Mouse (Mus musculus) hindbrain, embryonic 10.5 days (tissue): ENCODE results near the gene Phactr3. TPM values are rescaled to one million over a fixed set of nuclear protein-coding genes. Genes with fewer than 3 reads are reported as not detected.

Experiments used
- DNase-seq: peaks from one replicate; pipeline ENCODE4 v3.0.0-alpha.2; 2017; ENCODE audit warnings: low spot score
- H3K27ac ChIP-seq: fragments of 300-500 bp; sonication (generic); 2 replicates; pipeline ENCODE4 v1.5.1; 2016; ENCODE audit warnings: mild to moderate bottlenecking, moderate library complexity
- H3K27me3 ChIP-seq: fragments of 300-500 bp; sonication (generic); 2 replicates; pipeline ENCODE4 v1.6.1; 2016; ENCODE audit warnings: mild to moderate bottlenecking; ENCODE audit not compliant: poor library complexity, insufficient read depth, severe bottlenecking
- H3K36me3 ChIP-seq: fragments of 300-500 bp; sonication (generic); 2 replicates; pipeline ENCODE4 v1.6.1; 2016; ENCODE audit warnings: mild to moderate bottlenecking, moderate library complexity
- H3K4me1 ChIP-seq: fragments of 300-500 bp; sonication (generic); replicated peaks from 2 replicates; pipeline ENCODE4 v1.6.1; 2016; ENCODE audit warnings: mild to moderate bottlenecking
- H3K4me3 ChIP-seq: fragments of 300-500 bp; sonication (generic); 2 replicates; pipeline ENCODE4 v1.5.1; 2016; ENCODE audit warnings: mild to moderate bottlenecking, moderate library complexity
- H3K9me3 ChIP-seq: fragments of 300-500 bp; sonication (generic); 2 replicates; pipeline ENCODE4 v1.6.1; 2016; ENCODE audit warnings: mild to moderate bottlenecking, moderate library complexity
- WGBS: fragments of 180-500 bp; shearing (Covaris S2); methylation state at CpG from one replicate; pipeline ENCODE4 v1.1.7; 2016; 5-methylcytosine and 5-hydroxymethylcytosine counted together
- polyA plus RNA-seq: library from polyadenylated mRNA; unstranded; fragments of >200 nt; fragmentation: Nextera tagmentation; extraction: Ambion mirVana; gene quantifications from 2 replicates; pipeline ENCODE4 v1.2.1, GENCODE M21; 2016

The Phactr3 gene
- polyA plus RNA-seq, 1 experiment from 2014 or later: 11.1 TPM

DNA sequence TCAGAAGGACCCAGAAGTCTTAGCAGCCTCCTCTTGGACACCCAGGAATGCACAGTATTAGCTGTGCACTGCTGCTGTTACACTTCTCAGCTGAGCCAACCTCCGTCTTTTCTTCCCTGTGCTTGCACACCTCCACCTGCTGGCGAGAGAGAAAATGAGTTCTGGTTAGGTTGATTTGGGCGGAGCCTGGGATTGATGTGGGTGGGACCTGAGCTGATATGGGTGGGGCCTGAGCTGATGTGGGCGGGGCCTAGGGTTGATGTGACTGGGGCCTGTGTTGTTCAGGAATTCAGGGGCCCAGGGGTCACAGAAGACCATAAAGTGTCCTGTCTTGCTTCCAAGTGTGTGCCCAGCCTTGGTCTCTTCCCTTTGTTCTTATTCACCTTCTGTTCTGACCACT is 128.0 kb downstream of the Phactr3 start:
- no peak overlapping the region for H3K27ac ChIP-seq
- H3K27me3 ChIP-seq: no peaks in the 10 kb centered on the region; the same call in 1 of the 2 replicates
- H3K4me3 ChIP-seq: no peak overlapping the region
- DNase-seq: no peak
- H3K36me3 ChIP-seq: no peaks in the 10 kb centered on the region
- H3K9me3 ChIP-seq: no peaks in the 10 kb centered on the region
- WGBS: 48% methylated on average over 4 of the region's 4 CpGs
- peaks cover 9% of the 10 kb centered on the region for H3K4me1 ChIP-seq

DNA sequence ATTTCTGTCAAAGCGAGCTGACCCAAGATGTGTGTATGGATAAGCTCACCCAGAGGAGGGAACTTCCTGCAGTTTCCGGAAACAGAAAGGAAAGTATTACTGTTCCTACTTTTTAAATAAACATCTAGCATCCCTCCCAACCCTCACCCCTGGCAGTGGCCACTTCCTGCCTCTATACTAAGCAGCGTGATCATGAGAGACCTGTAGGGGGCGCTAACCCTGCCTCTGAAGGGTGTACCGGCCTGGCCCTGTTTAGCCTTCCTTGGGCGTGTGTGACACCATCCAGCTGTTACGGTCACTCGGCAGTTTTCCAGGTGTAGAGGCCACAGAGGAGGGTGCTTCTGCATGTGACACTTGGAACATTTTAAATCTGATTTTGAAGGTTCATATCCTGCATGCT is 128.5 kb downstream of the Phactr3 start:
- H3K27me3 ChIP-seq: no peaks in the 10 kb centered on the region; the same call in 1 of the 2 replicates
- peaks cover 8% of the 10 kb centered on the region for H3K4me1 ChIP-seq
- no peaks in the 10 kb centered on the region for H3K36me3 ChIP-seq
- no peak overlapping the region for H3K27ac ChIP-seq
- WGBS: 78% methylated on average over 8 of the region's 8 CpGs
- H3K9me3 ChIP-seq: no peaks in the 10 kb centered on the region
- no peak for DNase-seq
- no peak overlapping the region for H3K4me3 ChIP-seq

DNA sequence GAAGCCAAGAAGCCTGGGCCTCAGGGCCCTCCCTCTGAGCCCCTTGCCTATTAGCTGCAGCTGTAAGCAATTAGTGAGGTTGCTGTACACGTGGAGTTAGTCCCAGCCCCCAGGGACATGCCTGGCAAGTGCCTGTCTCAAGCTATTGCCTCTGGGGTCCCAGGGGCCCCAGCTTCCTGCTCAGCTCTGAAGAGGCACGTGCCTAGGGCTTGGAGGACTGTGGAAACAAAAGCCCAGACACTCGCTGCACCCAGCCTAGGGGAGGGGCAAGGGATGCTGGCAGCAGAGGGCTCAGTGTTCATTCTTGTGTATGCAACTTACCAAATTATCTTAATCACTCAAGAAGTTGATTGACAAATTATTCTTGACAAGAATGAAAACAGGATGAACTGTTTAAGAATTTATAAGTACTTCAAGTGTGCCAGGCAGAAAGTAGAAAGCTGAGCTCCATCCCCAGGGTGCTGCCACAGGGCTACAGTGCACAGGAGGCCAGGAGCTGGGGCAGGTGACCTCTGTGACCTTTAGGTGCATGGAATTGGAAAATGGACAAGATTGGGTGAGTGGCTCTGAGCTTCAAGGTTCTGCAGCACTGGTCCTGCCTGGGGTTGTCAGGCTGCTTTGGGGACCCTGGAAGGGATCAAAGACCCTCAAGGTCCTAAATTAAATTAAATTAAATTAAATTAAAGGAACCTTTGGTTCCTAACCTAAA is 138.5 kb downstream of the Phactr3 start:
- DNase-seq: peak; percentile 65
- WGBS: 0% methylated on average over 3 of the region's 3 CpGs
- Histone ChIP-seq H3K4me1 (peaks cover 28% of the 10 kb centered on the region), H3K9me3 (no peaks in the 10 kb centered on the region), H3K4me3 (no peak overlapping the region), H3K27ac (peak overlapping the region; percentile 77), H3K36me3 (no peaks in the 10 kb centered on the region), H3K27me3 (peaks cover 16% of the 10 kb centered on the region)

DNA sequence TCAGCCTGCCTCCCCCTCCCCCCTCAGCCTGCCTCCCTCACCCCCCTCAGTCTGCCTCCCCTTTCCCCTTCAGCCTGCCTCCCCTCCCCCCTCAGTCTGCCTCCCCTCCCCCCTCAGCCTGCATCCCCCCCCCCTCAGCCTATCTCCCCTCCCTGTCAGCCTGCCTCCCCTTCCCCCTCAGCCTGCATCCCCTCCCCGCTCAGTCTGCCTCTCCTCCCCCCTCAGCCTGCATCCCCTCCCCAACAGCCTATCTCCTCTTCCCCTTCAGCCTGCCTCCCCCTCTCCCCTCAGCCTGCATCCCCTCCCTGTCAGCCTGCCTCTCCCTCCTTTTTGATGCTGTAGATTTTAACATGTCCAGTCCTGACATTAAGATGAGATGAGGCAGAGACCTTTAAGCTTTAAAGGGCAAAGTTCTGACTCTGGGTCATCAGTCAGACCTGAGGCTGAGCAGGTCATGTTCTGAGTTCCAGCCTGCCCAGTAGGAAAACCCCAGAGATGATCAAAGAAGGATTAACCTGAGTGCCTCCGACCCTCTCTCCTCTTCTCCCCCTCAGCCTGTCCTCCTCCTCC is 139.3 kb downstream of the Phactr3 start:
- Histone ChIP-seq H3K4me1 (peaks cover 28% of the 10 kb centered on the region), H3K27ac (no peak overlapping the region), H3K4me3 (no peak overlapping the region), H3K36me3 (no peaks in the 10 kb centered on the region), H3K27me3 (peaks cover 16% of the 10 kb centered on the region), H3K9me3 (no peaks in the 10 kb centered on the region)
- DNase-seq: peak; percentile 42
- 9% methylated on average over 2 of the region's 2 CpGs for WGBS

DNA sequence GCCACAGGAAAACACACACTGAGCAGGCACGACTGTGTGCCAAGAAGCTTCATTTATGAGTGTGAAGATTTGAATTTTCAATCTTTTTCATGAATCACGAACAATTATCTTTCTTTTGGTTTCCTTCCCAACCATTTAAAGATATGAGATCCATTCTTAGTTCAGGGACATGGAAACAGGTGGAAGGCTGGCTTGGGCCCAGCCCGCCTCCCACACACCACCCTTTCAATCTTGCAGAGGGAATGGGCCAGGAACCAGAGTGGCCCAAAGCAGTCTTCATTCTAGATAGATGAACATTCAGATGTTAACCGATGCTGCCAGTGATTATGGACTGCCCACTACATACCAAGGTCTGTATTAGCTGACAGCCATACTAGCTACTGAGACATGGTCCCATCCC is 144.3 kb downstream of the Phactr3 start:
- Histone ChIP-seq H3K4me1 (peaks cover 29% of the 10 kb centered on the region), H3K4me3 (no peak overlapping the region), H3K9me3 (no peaks in the 10 kb centered on the region), H3K27me3 (0 out of 2 replicates have a peak, but pooled peaks cover 4% of the 10 kb centered on the region), H3K27ac (no peak overlapping the region), H3K36me3 (no peaks in the 10 kb centered on the region)
- DNase-seq: no peak
- 84% methylated on average over 4 of the region's 4 CpGs for WGBS

DNA sequence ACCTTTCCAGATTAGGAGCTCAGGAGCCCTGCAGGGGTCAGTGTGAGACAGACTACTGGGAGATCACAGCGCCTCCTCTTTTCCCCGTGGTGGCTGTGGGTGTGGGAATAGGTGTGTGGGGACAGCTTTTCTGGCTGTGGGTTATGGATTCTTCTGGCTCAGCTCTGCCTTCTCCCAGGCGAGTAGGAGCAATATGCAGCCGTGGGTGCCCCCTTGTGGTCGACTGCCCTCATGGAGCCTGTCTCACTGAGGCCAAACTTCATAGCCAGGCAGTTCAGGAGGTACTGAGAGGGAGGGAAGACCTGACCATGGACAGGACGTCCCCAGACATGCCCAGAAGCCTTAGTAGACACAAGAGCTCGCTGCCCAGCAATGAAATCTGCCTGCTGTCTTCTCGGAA is 145.6 kb downstream of the Phactr3 start:
- peak; percentile 87 for DNase-seq
- H3K4me1 ChIP-seq: peaks cover 23% of the 10 kb centered on the region
- WGBS: 8% methylated on average over 8 of the region's 8 CpGs
- H3K4me3 ChIP-seq: no peak overlapping the region
- no peaks in the 10 kb centered on the region for H3K36me3 ChIP-seq
- H3K27me3 ChIP-seq: 0 out of 2 replicates have a peak, but pooled peaks cover 4% of the 10 kb centered on the region
- H3K9me3 ChIP-seq: no peaks in the 10 kb centered on the region
- H3K27ac ChIP-seq: no peak overlapping the region

DNA sequence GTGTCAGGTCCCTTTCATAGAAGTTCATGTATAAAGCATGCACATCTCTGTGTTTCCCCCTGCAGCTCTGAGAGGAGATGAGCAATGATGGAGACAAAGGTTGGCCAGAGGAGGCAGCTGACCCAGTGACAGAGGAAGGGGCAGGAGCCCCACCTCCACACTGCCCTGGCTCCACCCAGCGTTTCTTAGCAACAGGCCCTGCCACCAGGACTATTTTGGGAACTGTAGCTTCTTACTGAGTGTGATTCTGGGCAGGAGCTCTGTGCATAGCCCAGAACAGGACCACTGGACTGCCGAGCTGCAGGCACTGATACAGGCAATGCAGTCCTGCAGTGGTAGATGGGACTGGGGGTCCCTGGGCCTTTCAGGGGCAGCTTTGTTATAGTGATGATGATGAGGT is 146.7 kb downstream of the Phactr3 start:
- H3K4me3 ChIP-seq: no peak overlapping the region
- H3K27me3 ChIP-seq: 0 out of 2 replicates have a peak, but pooled peaks cover under 1% of the 10 kb centered on the region
- no peaks in the 10 kb centered on the region for H3K36me3 ChIP-seq
- 12% methylated on average over 2 of the region's 2 CpGs for WGBS
- peak; percentile 35 for DNase-seq
- peak overlapping the region; percentile 54 for H3K27ac ChIP-seq
- no peaks in the 10 kb centered on the region for H3K9me3 ChIP-seq
- H3K4me1 ChIP-seq: peaks cover 23% of the 10 kb centered on the region

DNA sequence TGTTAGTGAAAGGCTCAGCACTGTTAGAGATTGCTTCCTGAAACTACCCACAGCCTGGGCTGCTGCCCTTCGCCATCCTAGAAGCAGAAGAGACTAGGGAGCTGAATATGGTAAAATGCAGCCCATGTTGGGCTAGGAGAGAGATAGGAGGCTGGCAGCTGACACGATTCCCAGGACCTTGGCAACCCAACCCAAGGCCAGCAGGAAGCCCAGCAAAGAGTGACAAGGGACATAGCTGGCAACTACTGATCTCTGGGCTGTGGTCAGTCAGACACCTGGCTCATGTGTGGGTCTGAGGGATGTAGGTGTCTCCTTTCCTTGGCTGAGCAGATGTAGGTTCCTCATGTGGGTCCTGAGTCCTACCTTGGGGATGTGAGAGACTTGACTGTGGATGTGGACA is 152.0 kb downstream of the Phactr3 start:
- DNase-seq: no peak
- Histone ChIP-seq H3K27ac (no peak overlapping the region), H3K4me3 (no peak overlapping the region), H3K9me3 (no peaks in the 10 kb centered on the region), H3K27me3 (no peaks in the 10 kb centered on the region), H3K36me3 (no peaks in the 10 kb centered on the region), H3K4me1 (peaks cover 6% of the 10 kb centered on the region)
- 84% methylated on average over 2 of the region's 2 CpGs for WGBS

DNA sequence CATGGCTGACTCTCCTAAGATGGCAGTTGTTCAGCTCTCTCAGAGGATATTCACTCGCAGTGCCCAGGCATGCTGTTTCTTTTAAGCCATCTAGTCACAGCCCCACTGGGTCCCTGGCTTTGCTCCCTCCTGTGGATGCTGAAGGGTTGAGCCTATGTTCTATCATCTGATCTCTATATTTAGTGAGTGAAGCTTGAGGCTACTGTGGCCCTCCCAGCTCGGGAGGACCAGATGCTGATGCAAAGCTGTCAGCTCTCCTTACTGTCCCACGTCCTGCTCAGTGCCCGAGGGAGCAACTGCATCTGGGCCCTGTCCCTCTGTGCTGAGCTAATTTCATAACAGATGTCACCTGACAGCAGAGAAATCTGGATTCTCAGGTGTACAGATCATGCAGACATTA is 153.6 kb downstream of the Phactr3 start:
- Histone ChIP-seq H3K27me3 (no peaks in the 10 kb centered on the region), H3K4me1 (no peaks in the 10 kb centered on the region), H3K36me3 (no peaks in the 10 kb centered on the region), H3K4me3 (no peak overlapping the region), H3K9me3 (no peaks in the 10 kb centered on the region), H3K27ac (no peak overlapping the region)
- 75% methylated on average over 4 of the region's 4 CpGs for WGBS
- DNase-seq: no peak

DNA sequence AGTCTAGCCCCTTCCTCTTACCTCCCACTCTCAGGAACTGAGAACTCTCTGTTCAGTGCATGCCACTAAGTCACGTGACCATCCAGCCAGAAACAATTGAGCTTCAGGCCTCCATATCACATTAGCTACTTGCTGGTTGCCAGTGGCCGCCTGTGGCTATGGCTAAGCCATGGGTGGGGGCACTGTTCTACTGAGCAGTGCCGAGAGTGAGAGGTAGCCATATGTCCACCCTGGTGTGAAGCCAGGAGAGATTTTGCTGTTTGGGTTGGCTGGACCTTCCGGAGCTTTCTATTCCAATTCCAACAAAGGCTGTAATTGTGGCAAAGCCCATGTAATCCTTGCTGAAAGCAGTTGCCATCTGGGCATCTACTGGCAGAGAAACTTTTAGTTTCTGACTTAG is 155.4 kb downstream of the Phactr3 start:
- H3K36me3 ChIP-seq: no peaks in the 10 kb centered on the region
- H3K27ac ChIP-seq: no peak overlapping the region
- H3K9me3 ChIP-seq: no peaks in the 10 kb centered on the region
- H3K27me3 ChIP-seq: no peaks in the 10 kb centered on the region
- no peaks in the 10 kb centered on the region for H3K4me1 ChIP-seq
- H3K4me3 ChIP-seq: no peak overlapping the region
- 78% methylated on average over 4 of the region's 4 CpGs for WGBS
- DNase-seq: no peak

DNA sequence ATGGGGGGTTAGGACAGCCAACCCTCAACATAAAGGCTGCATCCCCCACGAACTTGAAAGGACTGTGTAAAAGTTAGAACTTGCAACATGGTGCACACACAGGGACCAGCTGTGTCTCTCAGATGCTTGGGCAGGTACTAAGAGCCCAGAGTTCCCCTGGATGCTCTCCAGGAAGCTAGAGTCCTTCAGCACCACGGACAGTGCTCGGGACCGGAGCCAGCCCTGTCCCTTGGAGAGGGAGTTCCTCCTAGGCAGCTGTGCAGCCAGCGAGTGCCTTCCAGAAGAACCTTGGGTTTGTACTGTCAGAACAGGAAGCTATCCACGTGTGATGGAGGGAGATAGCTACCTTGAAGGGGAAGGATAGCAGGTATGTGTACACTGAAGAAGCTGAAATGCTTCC is 158.4 kb downstream of the Phactr3 start:
- no peak overlapping the region for H3K27ac ChIP-seq
- H3K4me3 ChIP-seq: no peak overlapping the region
- WGBS: 12% methylated on average over 6 of the region's 6 CpGs
- H3K27me3 ChIP-seq: no peaks in the 10 kb centered on the region
- no peaks in the 10 kb centered on the region for H3K4me1 ChIP-seq
- H3K9me3 ChIP-seq: no peaks in the 10 kb centered on the region
- H3K36me3 ChIP-seq: no peaks in the 10 kb centered on the region
- DNase-seq: peak; percentile 57

DNA sequence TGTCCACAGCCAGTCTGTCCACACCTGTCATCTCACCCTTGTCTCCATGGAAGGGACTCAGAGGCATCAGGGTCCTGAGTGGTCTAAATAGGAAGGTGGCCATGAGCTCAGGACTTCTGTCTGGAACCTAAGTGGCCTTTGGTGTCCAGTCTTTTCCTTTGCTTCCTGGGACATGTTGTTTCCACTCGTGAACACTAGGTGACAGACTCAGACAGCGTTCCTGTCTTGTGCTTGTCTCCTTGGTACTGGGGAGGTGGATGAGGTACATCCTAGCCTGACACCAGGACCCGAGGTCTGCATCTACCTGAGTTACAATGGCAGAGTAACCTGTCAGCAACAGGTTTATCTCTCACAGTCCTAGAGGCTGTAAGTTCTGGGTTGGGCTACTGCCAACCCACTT is 162.4 kb downstream of the Phactr3 start:
- Histone ChIP-seq H3K36me3 (no peaks in the 10 kb centered on the region), H3K27ac (no peak overlapping the region), H3K4me1 (no peaks in the 10 kb centered on the region), H3K27me3 (no peaks in the 10 kb centered on the region), H3K4me3 (no peak overlapping the region), H3K9me3 (no peaks in the 10 kb centered on the region)
- 61% methylated on average over 3 of the region's 3 CpGs for WGBS
- DNase-seq: no peak

DNA sequence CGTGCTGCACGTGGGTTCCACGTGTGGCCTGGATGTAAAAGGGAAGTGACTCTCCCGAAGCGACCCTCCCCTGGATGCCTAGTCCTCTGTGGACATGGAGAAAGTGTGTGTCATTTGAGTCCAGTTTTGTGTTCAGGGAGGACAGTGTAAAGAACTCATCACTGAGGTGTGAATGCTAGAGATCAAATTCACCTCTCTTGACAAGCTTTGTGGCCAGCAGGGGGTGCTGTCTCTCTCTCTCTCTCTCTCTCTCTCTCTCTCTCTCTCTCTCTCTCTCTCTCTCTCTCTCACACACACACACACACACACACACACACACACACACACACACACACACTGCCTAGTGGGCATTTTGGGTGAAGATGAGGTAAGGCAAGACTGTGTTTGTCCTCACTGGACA is 168.5 kb downstream of the Phactr3 start:
- H3K9me3 ChIP-seq: no peaks in the 10 kb centered on the region
- no peaks in the 10 kb centered on the region for H3K36me3 ChIP-seq
- H3K4me1 ChIP-seq: no peaks in the 10 kb centered on the region; the same call in 1 of the 2 replicates
- H3K27me3 ChIP-seq: no peaks in the 10 kb centered on the region
- H3K27ac ChIP-seq: no peak overlapping the region
- peak; percentile 28 for DNase-seq
- H3K4me3 ChIP-seq: no peak overlapping the region
- 81% methylated on average over 5 of the region's 5 CpGs for WGBS
